Mouse (Mus musculus) CH12.LX (cell line): Measurements from ENCODE around the gene Cntn4. TPM values are rescaled to one million over a fixed set of nuclear protein-coding genes. Genes with fewer than 3 reads are reported as not detected.

Source experiments
- DNase-seq: peaks from one replicate; pipeline ENCODE4 v3.0.0-alpha.2; 2013; ENCODE audit errors: extremely low read depth
- H3K27ac ChIP-seq: 2 replicates; pipeline ENCODE4 v1.5.1; 2012; ENCODE audit warnings: low read depth, mild to moderate bottlenecking, control low read depth, moderate library complexity; ENCODE audit not compliant: insufficient read depth
- H3K27me3 ChIP-seq: replicated peaks from 2 replicates; pipeline ENCODE3; 2012; ENCODE audit warnings: inconsistent platforms
- H3K36me3 ChIP-seq, 2 experiments: replicated peaks in 1 of 2; 2 replicates each; pipeline versions ENCODE3 to v1.6.1; 2012; ENCODE audit warnings: inconsistent platforms in 1 of 2, low read length in 1 of 2, mild to moderate bottlenecking in 1 of 2, mixed read lengths in 1 of 2, moderate library complexity in 1 of 2; ENCODE audit not compliant: control insufficient read depth in 1 of 2, insufficient read depth in 1 of 2
- H3K4me1 ChIP-seq, 2 experiments: 2 replicates each; pipeline ENCODE4 v1.6.1; 2012; ENCODE audit warnings: inconsistent platforms in 1 of 2, moderate library complexity in 1 of 2; ENCODE audit not compliant: insufficient read depth in 2 of 2, control insufficient read depth in 1 of 2
- H3K4me2 ChIP-seq: 2 replicates; pipeline ENCODE4 v1.6.1; 2012; ENCODE audit warnings: low read depth, mild to moderate bottlenecking, control low read depth; ENCODE audit not compliant: poor library complexity, insufficient read depth, severe bottlenecking
- H3K4me3 ChIP-seq, 3 experiments: fragments of 150-350 bp in 1 of 3; sonication (generic) in 1 of 3; replicated peaks in 1 of 3; 2 replicates each; pipeline versions ENCODE3 to v1.5.1; 2011 to 2012; ENCODE audit warnings: low read depth in 2 of 3, low read length in 2 of 3, mild to moderate bottlenecking in 2 of 3, moderate library complexity in 2 of 3, control low read depth in 1 of 3, improper control_type of control experiment in 1 of 3, inconsistent platforms in 1 of 3, mixed read lengths in 1 of 3; ENCODE audit not compliant: poor library complexity in 1 of 3
- H3K79me2 ChIP-seq: replicated peaks from 2 replicates; pipeline ENCODE4 v1.6.1; 2012; ENCODE audit warnings: mild to moderate bottlenecking, moderate library complexity; ENCODE audit not compliant: control insufficient read depth, poor library complexity, insufficient read depth, severe bottlenecking; ENCODE audit errors: extremely low read depth
- H3K9ac ChIP-seq: 2 replicates; pipeline ENCODE4 v1.6.1; 2012; ENCODE audit warnings: low read depth, mild to moderate bottlenecking, control low read depth, moderate library complexity; ENCODE audit not compliant: insufficient read depth
- H3K9me3 ChIP-seq: replicated peaks from 2 replicates; pipeline ENCODE3; 2012; ENCODE audit warnings: low read length, inconsistent platforms, mixed read lengths
- CHD1 ChIP-seq: IDR thresholded peaks from 2 replicates; pipeline ENCODE4 v1.6.1; 2012; ENCODE audit warnings: low read depth, low read length, improper control_type of control experiment, inconsistent platforms
- CTCF ChIP-seq, 2 experiments: IDR thresholded peaks in 1 of 2; conservative IDR thresholded peaks in 1 of 2; 2 replicates each; pipeline ENCODE4 v1.5.1; 2011 to 2012; ENCODE audit warnings: low read depth in 2 of 2, low read length in 2 of 2, improper control_type of control experiment in 1 of 2, inconsistent platforms in 1 of 2, mild to moderate bottlenecking in 1 of 2, moderate library complexity in 1 of 2
- ETS1 ChIP-seq: conservative IDR thresholded peaks from 2 replicates; pipeline ENCODE4 v1.6.1; 2012; ENCODE audit warnings: low read depth, mild to moderate bottlenecking, inconsistent platforms, low read length, improper control_type of control experiment, moderate library complexity
- IRF4 ChIP-seq: IDR thresholded peaks from 2 replicates; pipeline ENCODE4 v1.6.1; 2014; ENCODE audit warnings: low read depth, mild to moderate bottlenecking, inconsistent platforms, low read length, improper control_type of control experiment
- JUN ChIP-seq: IDR thresholded peaks from 2 replicates; pipeline ENCODE4 v1.6.1; 2011; ENCODE audit warnings: low read depth, mild to moderate bottlenecking, low read length, improper control_type of control experiment, moderate library complexity; ENCODE audit not compliant: insufficient read depth
- JUND ChIP-seq: conservative IDR thresholded peaks from 2 replicates; pipeline ENCODE4 v1.6.1; 2011; ENCODE audit warnings: low read depth, low read length, improper control_type of control experiment
- MAZ ChIP-seq: IDR thresholded peaks from 2 replicates; pipeline ENCODE4 v1.6.1; 2012; ENCODE audit warnings: low read depth, mild to moderate bottlenecking, inconsistent platforms, low read length, improper control_type of control experiment, moderate library complexity
- MEF2A ChIP-seq: IDR thresholded peaks from 2 replicates; pipeline ENCODE4 v1.6.1; 2014; ENCODE audit warnings: low read depth, mild to moderate bottlenecking, inconsistent platforms, low read length, improper control_type of control experiment, borderline replicate concordance
- MYC ChIP-seq: IDR thresholded peaks from 2 replicates; pipeline ENCODE4 v1.6.1; 2011; ENCODE audit warnings: low read depth, mild to moderate bottlenecking, improper control_type of control experiment, low read length
- RCOR1 ChIP-seq: conservative IDR thresholded peaks from 2 replicates; pipeline ENCODE4 v1.6.1; 2012; ENCODE audit warnings: low read depth, mild to moderate bottlenecking, inconsistent platforms, low read length, improper control_type of control experiment
- SMC3 ChIP-seq: IDR thresholded peaks from 2 replicates; pipeline ENCODE4 v1.6.1; 2011; ENCODE audit warnings: low read depth, low read length, improper control_type of control experiment
- TCF12 ChIP-seq: IDR thresholded peaks from 2 replicates; pipeline ENCODE4 v1.6.1; 2014; ENCODE audit warnings: low read depth, mild to moderate bottlenecking, inconsistent platforms, low read length, improper control_type of control experiment
- dilution Hi-C: fragments of 300-500 bp; cut with MboI; formaldehyde crosslinking; loops from 2 replicates; pipeline ENCODE4 v1.14.3; 2020; ENCODE audit warnings: low sequenced_read_pairs; ENCODE audit not compliant: extremely low pct_unique_long_range_greater_than_20kb, extremely low pct_ligation_motif_present
- in situ Hi-C: fragments of 300-500 bp; cut with MboI; formaldehyde crosslinking; loops from 3 replicates; pipeline ENCODE4 v1.14.3; 2019; ENCODE audit warnings: low sequenced_read_pairs, low pct_ligation_motif_present, low pct_unique_long_range_greater_than_20kb, mixed read lengths
- polyA plus RNA-seq: library from polyadenylated mRNA; unstranded; fragments of >175 nt; gene quantifications from 2 replicates; pipeline ENCODE4 v1.2.1, GENCODE M21; 2012; ENCODE audit warnings: low read depth; ENCODE audit not compliant: insufficient read length
- total RNA-seq, 2 experiments: library from RNA; depleted of rRNA; stranded (reverse); fragments of 300-350 nt in 1 of 2; fragments of >200 nt in 1 of 2; gene quantifications; 2 replicates each; pipeline ENCODE4 v1.2.3; 2012 to 2014

Gene Cntn4
- total and polyA plus RNA-seq, 3 experiments = 0.14 TPM; not detected in 2

GRCm38 (mm10) chr6:106465766-106466165 is 788.3 kb downstream of the Cntn4 start:
- DNase-seq = no peak
- no peak overlapping the region for H3K9ac ChIP-seq
- no peak overlapping the region for H3K27ac ChIP-seq
- no peaks in the 10 kb centered on the region for H3K4me1 ChIP-seq
- no peaks in the 10 kb centered on the region for H3K79me2 ChIP-seq
- H3K4me3 ChIP-seq = no peak overlapping the region
- in situ Hi-C loops (no loop called here), dilution Hi-C loops (no loop called here)
- H3K9me3 ChIP-seq = no peaks in the 10 kb centered on the region
- no peaks in the 10 kb centered on the region for H3K27me3 ChIP-seq
- TF ChIP-seq JUND (no peak), MYC (no peak), CTCF (conservative IDR thresholded peaks at IDR 0.05 in 1 of 2, IDR thresholded peaks at IDR 0.05 in 1 of 2; ENCODE audit: low read depth in 2 of 2, low read length in 2 of 2) (no peak), JUN (no peak), SMC3 (no peak), RCOR1 (no peak), TCF12 (no peak), CHD1 (no peak)
- H3K36me3 ChIP-seq = no peaks in the 10 kb centered on the region
- no peak overlapping the region for H3K4me2 ChIP-seq

DNA sequence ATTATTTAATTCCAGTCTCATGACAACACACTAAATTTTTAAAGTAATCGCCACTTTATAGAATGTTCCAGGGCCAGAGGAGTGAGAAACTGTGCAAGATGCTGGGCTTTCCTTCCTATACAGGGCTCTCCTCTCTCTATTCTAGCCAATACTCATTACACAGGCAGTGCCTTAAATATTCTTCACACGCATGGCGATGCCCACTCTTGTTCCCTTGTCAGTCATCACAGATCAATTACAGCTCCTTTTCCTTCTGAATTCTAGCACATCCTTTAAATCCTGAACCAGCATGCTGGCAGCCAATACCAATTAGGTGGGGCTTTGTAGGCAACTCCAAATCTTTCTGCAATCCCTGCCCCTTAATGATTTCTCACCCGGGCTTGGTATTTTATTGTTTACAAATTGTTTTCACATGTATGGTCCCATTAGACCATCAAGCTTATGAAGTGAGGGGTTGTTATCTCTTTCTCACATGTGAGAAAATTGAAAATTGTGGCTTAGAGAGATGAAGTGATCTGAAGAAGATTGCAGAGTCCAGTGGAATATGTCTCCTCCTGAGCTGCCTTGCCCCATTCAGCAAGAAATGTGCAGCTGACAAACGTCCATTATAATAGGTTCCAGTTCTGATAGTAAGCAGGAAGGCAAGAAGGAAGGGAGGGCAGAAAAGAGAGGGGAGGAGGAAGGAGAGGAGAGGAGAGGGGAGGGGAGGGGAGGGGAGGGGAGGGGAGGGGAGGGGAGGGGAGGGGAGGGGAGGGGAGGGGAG is 789.0 kb downstream of the Cntn4 start:
- TF ChIP-seq MAZ (no peak), IRF4 (no peak), JUND (no peak), MEF2A (no peak), ETS1 (no peak), CHD1 (no peak)
- no peaks in the 10 kb centered on the region for H3K36me3 ChIP-seq
- no peak for DNase-seq
- no peaks in the 10 kb centered on the region for H3K79me2 ChIP-seq
- H3K4me3 ChIP-seq = no peak overlapping the region
- H3K4me1 ChIP-seq = no peaks in the 10 kb centered on the region
- H3K9ac ChIP-seq = no peak overlapping the region
- in situ Hi-C loops = no loop called here
- dilution Hi-C loops = no loop called here
- H3K27me3 ChIP-seq = no peaks in the 10 kb centered on the region
- no peak overlapping the region for H3K27ac ChIP-seq
- H3K4me2 ChIP-seq = no peak overlapping the region
- no peaks in the 10 kb centered on the region for H3K9me3 ChIP-seq
